Mouse (Mus musculus): Measurements from ENCODE around the gene Pllp. TPM values are rescaled to one million over a fixed set of nuclear protein-coding genes. Genes with fewer than 3 reads are reported as not detected.
A peak's percentile ranks its signal among the peaks of the same experiment; 100 is the strongest.

The Pllp gene
- polyA plus RNA-seq, 1 experiment from 2014 or later: 0.29 TPM

DNA sequence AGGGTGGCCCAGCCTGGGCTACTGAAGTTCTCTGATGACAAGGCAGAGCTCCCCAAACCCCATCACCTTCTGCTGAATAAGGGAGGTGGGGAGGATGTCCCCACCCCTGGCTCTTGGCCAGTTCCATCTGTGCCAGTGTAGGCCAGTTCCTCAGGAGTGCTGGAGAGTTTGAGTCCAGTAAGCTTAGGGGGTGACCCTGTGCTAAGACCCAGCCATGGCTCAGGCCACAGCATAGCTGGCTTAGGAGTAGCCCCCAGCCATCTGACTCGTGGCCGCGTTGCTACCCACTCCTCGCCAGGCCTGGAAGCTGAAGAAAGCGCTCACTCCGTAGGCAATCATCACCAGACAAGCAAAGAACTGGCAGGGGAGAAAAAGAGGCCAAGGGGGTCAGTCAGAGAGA, 20.2 kb downstream of the Pllp start:
- H3K36me3 ChIP-seq (ENCODE audit: control insufficient read depth, insufficient read depth): peaks cover 37% of the 10 kb centered on the region
- no peak overlapping the region for H3K4me3 ChIP-seq (ENCODE audit: low read length)
- H3K9me3 ChIP-seq (replicated peaks; ENCODE audit: control insufficient read depth, low read length): peaks cover 5% of the 10 kb centered on the region; the same call in 1 of the 2 replicates
- no peaks in the 10 kb centered on the region for H3K27me3 ChIP-seq (ENCODE audit: control insufficient read depth, insufficient read depth, low read length)
- ATAC-seq (replicated peaks; ENCODE audit: extremely low read depth, insufficient read depth, low FRiP score): no peak
- no peak overlapping the region for H3K27ac ChIP-seq (ENCODE audit: low read length)
- no peak overlapping the region for H3K9ac ChIP-seq (ENCODE audit: low read length)
- H3K4me2 ChIP-seq (ENCODE audit: low read depth, low read length): no peak overlapping the region
- no peaks in the 10 kb centered on the region for H3K4me1 ChIP-seq (ENCODE audit: control insufficient read depth, insufficient read depth, low read length)
- WGBS: 81% methylated on average over 6 of the region's 6 CpGs

DNA sequence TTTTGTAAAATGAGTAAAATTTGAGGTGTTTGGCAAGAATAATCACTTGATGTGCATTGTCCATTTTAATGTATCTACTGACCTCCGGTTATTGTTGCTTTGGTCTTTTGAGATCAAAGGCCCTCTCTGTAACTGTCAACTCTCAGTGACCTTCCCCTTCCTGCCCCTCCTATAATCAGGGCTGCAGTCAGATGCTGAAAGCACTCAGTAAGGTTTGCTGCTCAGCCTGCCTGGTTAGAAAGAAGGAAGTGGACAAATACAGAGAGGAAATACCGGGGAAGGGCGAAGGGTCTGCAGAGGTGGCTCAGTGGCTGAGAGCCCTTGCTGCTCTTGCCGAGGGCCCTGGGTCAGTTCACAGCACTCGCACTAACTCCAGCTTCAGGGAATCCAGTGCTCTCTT, 21.7 kb downstream of the Pllp start:
- H3K9ac ChIP-seq (ENCODE audit: low read length): no peak overlapping the region
- WGBS: 71% methylated on average over 5 of the region's 5 CpGs
- no peak overlapping the region for H3K4me2 ChIP-seq (ENCODE audit: low read depth, low read length)
- no peaks in the 10 kb centered on the region for H3K27me3 ChIP-seq (ENCODE audit: control insufficient read depth, insufficient read depth, low read length)
- no peak for ATAC-seq (replicated peaks; ENCODE audit: extremely low read depth, insufficient read depth, low FRiP score)
- H3K9me3 ChIP-seq (replicated peaks; ENCODE audit: control insufficient read depth, low read length): no peaks in the 10 kb centered on the region
- H3K4me3 ChIP-seq (ENCODE audit: low read length): no peak overlapping the region
- H3K36me3 ChIP-seq (ENCODE audit: control insufficient read depth, insufficient read depth): peaks cover 46% of the 10 kb centered on the region
- no peaks in the 10 kb centered on the region for H3K4me1 ChIP-seq (ENCODE audit: control insufficient read depth, insufficient read depth, low read length)
- no peak overlapping the region for H3K27ac ChIP-seq (ENCODE audit: low read length)

DNA sequence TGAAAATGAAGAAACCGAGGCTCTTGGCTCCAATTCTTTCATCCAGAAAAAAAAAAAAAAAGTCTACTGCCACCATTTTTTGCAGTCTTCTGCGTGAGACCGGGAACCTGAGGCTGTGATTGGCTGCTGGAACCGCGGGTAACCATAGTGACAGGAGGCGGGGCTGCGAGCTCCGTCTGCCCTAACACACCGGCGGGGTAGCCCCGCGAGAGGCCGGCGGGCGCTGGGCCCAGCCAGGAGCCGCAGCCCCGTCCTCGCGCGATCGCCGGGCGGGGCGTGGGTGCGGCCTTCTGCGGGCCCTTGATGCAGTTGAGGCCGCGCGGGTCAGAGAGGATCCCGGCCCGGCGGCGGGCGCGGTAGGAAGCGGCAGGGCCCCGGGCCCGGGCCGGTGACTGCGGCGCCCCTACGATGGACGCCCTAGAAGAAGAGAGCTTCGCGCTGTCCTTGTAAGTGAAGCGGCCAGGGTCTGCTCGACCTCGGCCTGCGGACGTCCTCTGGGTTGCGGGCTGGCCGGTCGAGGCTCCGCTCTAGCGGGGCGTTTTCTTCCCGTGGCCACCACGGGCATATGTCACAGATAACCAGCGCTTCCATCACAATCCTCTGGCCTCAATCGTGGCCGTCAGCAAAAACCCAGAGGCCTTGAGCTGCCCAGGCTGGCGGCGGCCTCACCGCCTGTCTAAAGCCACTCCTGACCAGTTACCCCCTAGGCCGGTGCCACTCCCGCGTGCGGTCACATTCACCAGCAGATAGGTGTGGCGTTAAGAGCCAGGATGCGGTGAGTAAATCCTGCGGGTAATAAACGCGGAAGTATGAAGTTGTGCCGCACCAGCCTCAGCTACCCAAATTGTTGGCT, 29.4 kb downstream of the Pllp start, which contains the start of gene Arl2bp:
TSS of gene Arl2bp (plus strand) at position 145 of the 853 bp plus-strand sequence.
- H3K4me1 ChIP-seq (ENCODE audit: control insufficient read depth, insufficient read depth, low read length): peaks cover 8% of the 10 kb centered on the region
- peak within 1 kb of the TSS; percentile 95 for H3K4me3 ChIP-seq (ENCODE audit: low read length)
- peaks cover 20% of the 10 kb centered on the region for H3K36me3 ChIP-seq (ENCODE audit: control insufficient read depth, insufficient read depth)
- H3K9ac ChIP-seq (ENCODE audit: low read length): peak within 1 kb of the TSS; percentile 98
- H3K27me3 ChIP-seq (ENCODE audit: control insufficient read depth, insufficient read depth, low read length): no peaks in the 10 kb centered on the region
- peak within 1 kb of the TSS; percentile 89 for H3K27ac ChIP-seq (ENCODE audit: low read length)
- WGBS: under 1% methylated on average over 74 of the region's 74 CpGs
- ATAC-seq (replicated peaks; ENCODE audit: extremely low read depth, insufficient read depth, low FRiP score): peak; percentile 99
- H3K4me2 ChIP-seq (ENCODE audit: low read depth, low read length): peak within 1 kb of the TSS; percentile 72
- H3K9me3 ChIP-seq (replicated peaks; ENCODE audit: control insufficient read depth, low read length): no peaks in the 10 kb centered on the region

DNA sequence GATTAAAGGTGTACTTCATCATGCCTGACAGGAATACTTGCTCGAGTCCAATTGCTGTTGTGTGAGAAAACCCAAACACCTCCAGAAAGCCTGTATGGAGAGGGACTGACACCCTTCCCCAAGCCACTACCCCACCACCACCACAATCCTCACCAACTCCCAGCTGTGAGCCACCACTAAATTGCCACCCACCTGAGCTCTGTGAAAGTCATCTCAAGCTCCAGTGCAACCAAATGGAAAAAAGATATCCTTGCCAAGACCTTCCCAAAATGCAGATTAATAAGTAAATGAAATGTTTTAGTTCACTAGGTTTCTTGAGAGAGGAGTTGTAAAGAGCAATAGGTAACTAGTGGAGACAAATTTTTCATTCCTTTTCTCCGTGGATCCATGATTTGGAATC, 31.4 kb downstream of the Pllp start:
- H3K4me3 ChIP-seq (ENCODE audit: low read length): no peak overlapping the region
- H3K4me2 ChIP-seq (ENCODE audit: low read depth, low read length): no peak overlapping the region
- peaks cover 9% of the 10 kb centered on the region for H3K36me3 ChIP-seq (ENCODE audit: control insufficient read depth, insufficient read depth)
- no peaks in the 10 kb centered on the region for H3K9me3 ChIP-seq (replicated peaks; ENCODE audit: control insufficient read depth, low read length)
- peaks cover 8% of the 10 kb centered on the region for H3K4me1 ChIP-seq (ENCODE audit: control insufficient read depth, insufficient read depth, low read length)
- 70% methylated on average over 2 of the region's 2 CpGs for WGBS
- no peaks in the 10 kb centered on the region for H3K27me3 ChIP-seq (ENCODE audit: control insufficient read depth, insufficient read depth, low read length)
- no peak for ATAC-seq (replicated peaks; ENCODE audit: extremely low read depth, insufficient read depth, low FRiP score)
- no peak overlapping the region for H3K27ac ChIP-seq (ENCODE audit: low read length)
- H3K9ac ChIP-seq (ENCODE audit: low read length): no peak overlapping the region

DNA sequence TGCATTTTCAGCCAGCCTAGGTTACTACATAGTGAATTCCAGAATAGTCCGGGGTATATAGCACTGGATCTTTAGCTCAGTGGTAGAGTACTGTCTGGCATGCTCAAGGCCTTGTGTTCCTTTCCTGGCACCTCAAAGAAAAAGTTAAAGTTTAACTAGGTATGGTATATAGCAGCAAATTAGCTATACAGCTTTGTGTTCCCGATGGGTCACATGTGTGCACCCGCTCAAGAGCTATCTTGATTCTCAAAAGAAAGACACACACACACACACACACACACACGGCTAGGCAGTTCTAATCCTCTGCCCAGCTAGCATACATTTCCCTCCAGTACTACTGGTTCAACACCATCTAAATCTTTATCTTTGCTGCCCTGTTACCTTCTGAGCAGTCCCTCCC, 35.7 kb downstream of the Pllp start:
- Histone ChIP-seq H3K4me1 (ENCODE audit: control insufficient read depth, insufficient read depth, low read length) (no peaks in the 10 kb centered on the region), H3K9me3 (replicated peaks; ENCODE audit: control insufficient read depth, low read length) (no peaks in the 10 kb centered on the region), H3K27ac (ENCODE audit: low read length) (no peak overlapping the region), H3K4me2 (ENCODE audit: low read depth, low read length) (no peak overlapping the region), H3K27me3 (ENCODE audit: control insufficient read depth, insufficient read depth, low read length) (no peaks in the 10 kb centered on the region), H3K36me3 (ENCODE audit: control insufficient read depth, insufficient read depth) (peaks cover 13% of the 10 kb centered on the region), H3K9ac (ENCODE audit: low read length) (no peak overlapping the region), H3K4me3 (ENCODE audit: low read length) (no peak overlapping the region)
- WGBS: 88% methylated on average over 4 of the region's 4 CpGs
- ATAC-seq (replicated peaks; ENCODE audit: extremely low read depth, insufficient read depth, low FRiP score): no peak

DNA sequence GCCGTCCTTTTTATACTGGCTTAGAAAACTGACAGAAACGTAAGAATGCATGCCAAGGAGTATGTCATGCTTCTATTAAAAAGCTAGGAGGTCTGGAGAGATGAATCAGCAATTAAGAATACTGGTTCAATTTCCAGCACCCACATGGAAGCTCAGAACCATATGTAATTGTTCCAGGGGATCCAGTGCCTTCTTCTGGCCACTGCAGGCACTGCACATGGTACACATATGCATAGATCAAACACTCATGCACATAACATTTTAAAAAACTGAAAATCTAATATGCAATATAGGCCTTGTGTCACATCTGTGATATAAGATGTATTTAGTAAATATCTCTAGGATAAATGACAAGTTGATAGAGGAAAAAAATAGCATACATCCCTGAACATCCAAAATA, 38.0 kb downstream of the Pllp start:
- no peaks in the 10 kb centered on the region for H3K4me1 ChIP-seq (ENCODE audit: control insufficient read depth, insufficient read depth, low read length)
- H3K27me3 ChIP-seq (ENCODE audit: control insufficient read depth, insufficient read depth, low read length): no peaks in the 10 kb centered on the region
- no peak overlapping the region for H3K27ac ChIP-seq (ENCODE audit: low read length)
- H3K9ac ChIP-seq (ENCODE audit: low read length): no peak overlapping the region
- ATAC-seq (replicated peaks; ENCODE audit: extremely low read depth, insufficient read depth, low FRiP score): no peak
- H3K9me3 ChIP-seq (replicated peaks; ENCODE audit: control insufficient read depth, low read length): no peaks in the 10 kb centered on the region
- H3K4me3 ChIP-seq (ENCODE audit: low read length): no peak overlapping the region
- 79% methylated on average over 2 of the region's 2 CpGs for WGBS
- H3K4me2 ChIP-seq (ENCODE audit: low read depth, low read length): no peak overlapping the region
- H3K36me3 ChIP-seq (ENCODE audit: control insufficient read depth, insufficient read depth): peaks cover 24% of the 10 kb centered on the region

DNA sequence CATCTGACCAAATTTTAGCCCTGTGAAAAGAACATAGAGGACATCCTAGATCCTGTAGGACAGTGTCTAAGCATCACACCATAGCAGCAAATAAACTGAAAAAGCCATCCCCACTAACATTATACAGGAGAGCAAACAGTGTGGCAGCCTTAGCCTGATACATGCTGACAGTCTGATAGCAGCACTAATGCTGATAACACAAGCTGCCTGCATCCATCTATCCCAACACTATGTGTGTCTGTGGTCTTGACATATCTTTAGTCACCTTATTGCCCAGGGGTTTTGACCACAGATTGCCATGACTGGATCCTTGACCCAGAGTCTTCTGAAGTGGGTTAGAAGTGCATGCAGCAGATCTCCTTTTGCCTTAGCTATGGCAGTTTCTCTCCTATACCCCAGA, 41.1 kb downstream of the Pllp start:
- Histone ChIP-seq H3K4me1 (ENCODE audit: control insufficient read depth, insufficient read depth, low read length) (no peaks in the 10 kb centered on the region), H3K36me3 (ENCODE audit: control insufficient read depth, insufficient read depth) (peaks cover 30% of the 10 kb centered on the region), H3K9me3 (replicated peaks; ENCODE audit: control insufficient read depth, low read length) (no peaks in the 10 kb centered on the region), H3K9ac (ENCODE audit: low read length) (no peak overlapping the region), H3K4me3 (ENCODE audit: low read length) (no peak overlapping the region), H3K27me3 (ENCODE audit: control insufficient read depth, insufficient read depth, low read length) (no peaks in the 10 kb centered on the region), H3K4me2 (ENCODE audit: low read depth, low read length) (no peak overlapping the region), H3K27ac (ENCODE audit: low read length) (no peak overlapping the region)
- ATAC-seq (replicated peaks; ENCODE audit: extremely low read depth, insufficient read depth, low FRiP score): no peak

DNA sequence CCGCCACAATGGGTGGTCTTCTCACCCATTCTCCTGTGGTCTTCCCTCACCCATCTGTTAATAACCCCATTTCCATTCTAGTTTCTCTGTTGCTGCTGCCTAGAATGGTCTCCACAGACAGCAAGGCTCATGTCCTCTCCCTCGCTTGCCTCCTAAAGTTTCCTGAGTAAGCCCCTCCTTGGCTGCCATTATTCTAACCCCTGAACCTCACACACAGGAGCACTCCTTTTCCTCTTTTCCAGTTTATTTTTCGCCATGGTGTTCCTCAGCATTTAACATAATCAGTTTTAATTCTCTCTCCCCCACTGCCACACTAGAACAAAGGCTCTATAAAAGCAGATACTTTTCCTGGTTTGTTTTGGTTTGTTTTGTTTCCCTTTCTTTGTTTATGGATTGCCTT, 43.1 kb downstream of the Pllp start:
- 92% methylated on average over 3 of the region's 3 CpGs for WGBS
- H3K36me3 ChIP-seq (ENCODE audit: control insufficient read depth, insufficient read depth): peaks cover 34% of the 10 kb centered on the region

DNA sequence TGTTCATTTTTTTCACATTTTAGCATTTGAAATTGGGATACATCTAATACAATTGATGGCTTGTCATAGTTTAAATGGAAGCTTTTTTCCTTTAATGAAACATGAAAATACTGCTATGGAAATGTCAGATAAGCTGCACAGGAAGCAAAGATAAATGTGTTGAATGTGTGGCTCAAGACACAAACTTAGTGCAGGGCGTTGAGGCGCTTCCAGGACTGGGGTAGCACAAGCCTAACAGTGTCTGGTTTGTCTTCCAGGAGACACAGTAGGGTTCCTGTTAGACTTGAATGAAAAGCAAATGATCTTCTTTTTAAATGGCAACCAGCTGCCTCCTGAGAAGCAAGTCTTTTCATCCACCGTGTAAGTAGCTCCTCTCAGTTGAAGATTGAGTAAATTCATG, 46.6 kb downstream of the Pllp start:
- no peak for ATAC-seq (replicated peaks; ENCODE audit: extremely low read depth, insufficient read depth, low FRiP score)
- Histone ChIP-seq H3K9me3 (replicated peaks; ENCODE audit: control insufficient read depth, low read length) (no peaks in the 10 kb centered on the region), H3K4me2 (ENCODE audit: low read depth, low read length) (no peak overlapping the region), H3K4me1 (ENCODE audit: control insufficient read depth, insufficient read depth, low read length) (no peaks in the 10 kb centered on the region), H3K9ac (ENCODE audit: low read length) (no peak overlapping the region), H3K4me3 (ENCODE audit: low read length) (no peak overlapping the region), H3K36me3 (ENCODE audit: control insufficient read depth, insufficient read depth) (peaks cover 36% of the 10 kb centered on the region), H3K27ac (ENCODE audit: low read length) (no peak overlapping the region), H3K27me3 (ENCODE audit: control insufficient read depth, insufficient read depth, low read length) (no peaks in the 10 kb centered on the region)
- 71% methylated on average over 3 of the region's 3 CpGs for WGBS

More for the DNA sequence above, 43.1 kb downstream of the Pllp start:
- Histone ChIP-seq H3K4me2 (ENCODE audit: low read depth, low read length) (no peak overlapping the region), H3K9ac (ENCODE audit: low read length) (no peak overlapping the region), H3K4me3 (ENCODE audit: low read length) (no peak overlapping the region), H3K9me3 (replicated peaks; ENCODE audit: control insufficient read depth, low read length) (no peaks in the 10 kb centered on the region), H3K4me1 (ENCODE audit: control insufficient read depth, insufficient read depth, low read length) (no peaks in the 10 kb centered on the region), H3K27me3 (ENCODE audit: control insufficient read depth, insufficient read depth, low read length) (no peaks in the 10 kb centered on the region), H3K27ac (ENCODE audit: low read length) (no peak overlapping the region)
- ATAC-seq (replicated peaks; ENCODE audit: extremely low read depth, insufficient read depth, low FRiP score): no peak
